Mouse (Mus musculus): ENCODE measurements around the gene Capn1.

- TF ChIP-seq EP300 (IDR thresholded peaks at IDR 0.05; ENCODE audit: low read depth) (no peak), CTCF (IDR thresholded peaks at IDR 0.05; ENCODE audit: low read depth) (no peak)
Observed at GRCm38 (mm10) chr19:6047899-6048166, 32.1 kb upstream of the Capn1 start.

All from liver, postnatal 0 days (tissue).